Mouse (Mus musculus): ENCODE results near the gene Arhgef28.
"Not testable (repeated sequence)": the region's sequence is repeated elsewhere in the genome, so short reads cannot be mapped to it uniquely, and the experiment has no call there.

Gene Arhgef28

DNA sequence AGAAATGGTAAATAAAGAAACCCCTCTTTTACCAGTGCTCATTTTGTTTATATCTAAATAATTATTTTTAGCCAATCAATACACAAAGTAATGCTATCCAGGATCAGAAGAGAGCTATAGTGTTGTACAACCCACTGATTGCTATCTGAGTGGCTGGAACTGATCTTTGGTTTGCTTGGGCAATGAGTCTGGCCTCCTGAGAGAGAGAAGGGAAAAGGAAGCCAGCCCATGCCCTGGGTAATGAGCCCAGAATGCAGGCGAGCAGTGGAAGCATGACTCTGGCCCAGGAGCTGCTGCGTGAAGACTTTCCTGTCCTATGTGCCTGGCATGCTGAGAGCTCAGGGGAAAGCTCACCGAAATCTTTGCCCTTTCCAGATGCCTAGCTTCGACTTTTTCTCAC is 83.5 kb downstream of the Arhgef28 start:
- no peak for DNase-seq

DNA sequence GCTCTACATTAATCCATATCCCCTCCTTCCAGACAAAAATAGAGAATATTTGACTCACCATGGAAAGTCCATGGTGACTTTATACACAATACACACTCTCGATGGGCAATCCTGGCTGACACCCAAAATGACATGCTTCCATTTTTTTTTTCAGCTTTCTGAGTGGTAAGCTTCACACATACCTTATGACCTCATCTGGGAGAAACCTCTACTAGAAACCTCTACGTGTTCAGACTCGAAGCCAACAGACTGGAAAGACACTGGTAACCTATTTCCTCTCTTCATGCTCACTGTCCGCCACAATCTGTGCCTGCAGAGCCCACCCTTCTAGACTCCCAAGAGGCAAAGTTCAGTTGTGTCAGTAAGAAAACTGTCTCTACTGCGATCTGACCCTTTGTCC is 84.2 kb downstream of the Arhgef28 start:
- no peak for DNase-seq

DNA sequence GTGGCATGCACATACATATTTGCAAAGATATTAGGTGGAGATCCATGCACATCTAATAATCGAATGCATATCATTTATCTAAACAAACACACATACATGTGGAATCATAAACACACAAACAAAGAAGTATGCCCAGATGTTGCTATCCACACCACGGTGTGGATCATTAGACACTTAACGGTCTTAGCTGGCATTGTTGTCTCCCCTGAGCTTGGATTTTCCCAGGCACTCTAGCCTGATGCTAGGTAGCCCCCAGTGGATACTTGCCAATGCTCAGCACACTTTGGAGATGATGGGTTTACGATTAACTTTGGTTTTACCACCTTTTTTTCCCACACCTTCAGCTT is 85.1 kb downstream of the Arhgef28 start:
- no peak for DNase-seq

DNA sequence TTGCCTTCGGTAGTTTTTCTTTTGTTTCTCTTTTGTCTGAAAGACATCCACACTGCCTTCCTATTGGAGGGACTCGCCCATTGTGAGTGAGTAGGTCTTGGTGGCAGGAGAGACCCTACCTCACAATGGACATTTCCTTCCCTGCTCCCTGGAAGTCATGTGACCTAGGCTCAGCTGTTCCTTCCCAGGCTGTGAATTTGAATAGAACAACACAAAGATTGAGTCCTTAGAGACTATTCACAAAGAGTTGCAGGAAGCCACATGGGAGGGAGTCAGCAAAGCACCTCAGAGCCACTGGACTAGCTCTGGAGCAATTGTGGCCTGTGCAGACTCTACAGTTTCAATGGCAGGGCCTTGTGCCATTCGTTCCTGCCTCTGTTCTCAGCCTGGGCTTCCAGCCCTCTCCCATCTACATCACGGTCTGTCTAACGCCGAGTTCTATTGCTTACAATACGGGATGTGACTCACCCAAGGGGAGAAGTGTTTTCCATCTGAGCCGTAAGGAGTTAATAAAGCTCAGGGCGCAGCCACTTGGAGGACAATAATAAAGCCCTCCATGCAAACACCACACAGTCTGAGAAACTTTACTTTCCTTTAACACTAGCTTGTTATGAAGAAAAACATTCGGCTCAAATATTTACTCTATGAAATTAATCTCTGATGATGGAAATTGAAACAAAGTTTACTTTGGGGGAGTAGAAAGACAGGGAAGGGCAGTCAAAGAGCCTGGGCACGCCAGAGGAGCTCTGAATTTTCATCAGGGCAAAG is 85.7 kb downstream of the Arhgef28 start:
- DNase-seq = no peak

DNA sequence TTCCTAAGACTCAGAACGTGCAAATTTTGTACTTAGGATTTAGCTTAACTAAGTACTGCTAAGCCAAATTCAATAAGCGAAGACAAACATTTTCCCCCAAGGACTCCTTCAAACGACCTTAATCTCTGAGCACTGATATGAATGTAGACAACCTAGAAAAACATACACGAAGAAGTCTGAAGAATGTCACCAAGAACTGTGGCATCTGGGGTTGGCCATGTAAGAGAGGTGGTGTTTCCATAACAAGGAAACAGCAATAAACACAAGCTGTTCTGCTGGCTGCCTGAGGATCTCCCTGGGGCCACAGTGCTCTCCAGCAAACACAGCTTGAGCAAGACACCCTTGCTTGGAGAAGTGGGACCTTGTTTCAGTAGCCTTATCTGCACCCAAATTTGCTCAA is 87.9 kb downstream of the Arhgef28 start:
- DNase-seq = no peak

DNA sequence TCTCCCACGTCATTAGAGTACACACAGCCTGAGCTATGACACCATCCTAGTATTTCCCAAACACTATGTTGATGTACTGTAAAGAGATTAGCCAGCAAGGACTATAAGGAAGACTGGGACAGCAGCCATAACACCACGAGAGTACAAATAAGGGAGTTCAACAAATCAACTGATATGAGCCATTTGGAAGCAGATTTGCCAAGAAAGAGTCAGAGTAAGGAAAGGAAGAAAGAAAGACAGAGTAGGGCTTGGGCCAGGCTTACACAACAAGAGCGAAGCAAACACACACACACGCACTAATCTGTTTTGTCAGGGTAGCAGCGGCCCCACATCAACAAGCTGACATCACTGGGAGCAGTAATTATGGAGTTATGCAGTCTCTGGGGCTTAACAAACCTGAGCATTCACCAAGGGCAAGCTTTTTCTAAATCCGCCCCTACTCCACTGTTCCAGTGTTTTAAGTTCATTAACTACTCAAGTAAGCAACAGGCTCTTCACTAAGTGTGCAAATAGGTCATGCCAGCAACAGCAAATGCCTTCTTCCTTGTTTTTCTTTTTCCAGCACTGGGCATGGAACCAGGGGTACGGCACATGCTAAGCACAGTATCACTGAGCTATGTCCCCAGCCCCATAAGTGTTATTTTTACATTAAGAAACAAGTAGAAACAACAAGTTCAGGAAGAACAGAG is 88.5 kb downstream of the Arhgef28 start:
- no peak for DNase-seq

DNA sequence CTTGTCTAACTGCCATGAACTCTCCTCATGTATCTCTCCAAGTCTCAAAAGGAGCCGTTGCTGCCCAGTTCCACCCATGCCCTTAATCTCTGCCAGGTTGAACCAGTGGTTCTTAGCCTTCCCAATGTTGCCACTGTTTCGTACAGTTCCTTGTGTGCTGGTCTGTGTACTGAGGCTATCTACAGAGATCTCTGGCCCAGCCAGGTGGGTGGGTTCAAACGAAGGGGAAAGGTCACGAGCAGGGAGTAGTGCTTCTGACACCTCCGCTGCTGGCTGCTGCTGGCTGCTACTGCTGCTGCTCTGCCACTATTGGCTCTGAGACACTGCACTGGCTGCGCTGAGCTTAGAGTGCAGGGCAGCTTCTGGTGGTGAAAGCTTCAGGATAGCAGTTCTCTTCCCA is 90.6 kb downstream of the Arhgef28 start:
- no peak for DNase-seq

DNA sequence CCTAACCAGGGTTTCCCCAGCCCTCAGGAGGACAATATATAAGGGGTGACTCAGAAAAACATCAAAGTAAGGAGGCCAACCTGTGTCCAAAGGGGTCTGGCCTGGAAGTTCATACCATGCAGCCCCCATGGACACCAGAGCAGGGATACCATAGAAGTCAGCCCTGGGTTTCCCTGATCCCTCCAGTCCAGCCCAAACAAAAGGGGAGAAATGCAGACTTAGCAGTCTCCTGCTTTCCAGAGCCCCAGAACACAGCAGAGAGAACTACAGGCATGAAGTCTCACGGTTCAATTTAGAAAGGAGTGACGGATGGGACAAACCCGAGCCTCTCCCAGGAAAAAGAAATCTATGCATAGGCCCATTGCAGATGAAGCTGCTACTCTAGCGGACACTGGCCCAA is 91.2 kb downstream of the Arhgef28 start:
- no peak for DNase-seq

DNA sequence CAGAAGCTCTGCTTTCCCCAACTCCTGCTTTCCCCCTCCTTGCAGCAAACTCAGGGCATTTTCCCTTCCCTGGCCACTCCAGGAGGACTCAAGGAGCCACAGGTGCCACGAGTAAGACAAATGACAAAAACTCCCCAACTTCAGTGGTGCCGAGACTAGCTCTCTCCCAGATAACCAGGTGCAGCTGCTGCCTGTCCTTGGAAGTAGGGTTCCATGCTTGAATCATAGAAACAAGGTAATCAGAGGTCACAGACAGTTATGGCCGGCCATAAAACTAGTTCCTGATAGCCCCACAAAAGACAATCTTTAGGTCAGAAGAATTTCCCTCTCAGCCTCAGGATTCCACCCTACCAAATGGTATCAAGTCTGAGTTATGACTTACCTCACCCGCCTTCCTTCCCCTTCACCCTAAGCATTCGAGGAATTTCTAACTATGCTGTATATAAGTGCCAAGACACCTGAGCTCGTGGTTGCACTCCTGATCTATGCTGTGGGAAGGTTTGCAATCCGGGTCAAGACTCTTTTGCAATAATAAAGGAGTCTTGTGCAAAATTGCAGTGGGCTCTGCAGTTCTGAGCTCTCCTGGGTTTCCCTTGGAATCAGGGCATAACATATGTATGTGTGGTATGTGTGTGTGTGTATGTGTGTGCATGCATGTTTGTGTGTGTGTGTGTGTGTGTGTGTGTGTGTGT is 93.3 kb downstream of the Arhgef28 start:
- DNase-seq = no peak

DNA sequence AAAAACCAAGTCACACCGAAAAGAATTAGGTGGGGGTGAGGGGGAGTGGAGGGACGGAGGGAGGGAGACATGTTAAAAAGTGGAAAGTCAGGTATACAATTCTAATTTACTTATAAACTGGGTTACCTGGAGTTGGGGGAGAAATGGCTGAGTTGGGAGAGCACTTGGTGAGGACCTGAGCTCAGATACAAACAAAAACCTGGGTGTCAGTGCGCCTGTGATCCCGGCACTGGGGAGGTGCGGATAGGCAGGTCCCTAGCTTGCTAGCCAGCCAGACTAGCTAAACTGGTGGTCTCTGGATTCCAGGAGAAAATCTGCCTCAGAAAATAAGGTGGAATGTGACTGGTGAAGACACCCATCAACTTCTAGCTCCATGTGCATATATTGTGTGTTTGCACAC is 94.7 kb downstream of the Arhgef28 start:
- no peak for DNase-seq

DNA sequence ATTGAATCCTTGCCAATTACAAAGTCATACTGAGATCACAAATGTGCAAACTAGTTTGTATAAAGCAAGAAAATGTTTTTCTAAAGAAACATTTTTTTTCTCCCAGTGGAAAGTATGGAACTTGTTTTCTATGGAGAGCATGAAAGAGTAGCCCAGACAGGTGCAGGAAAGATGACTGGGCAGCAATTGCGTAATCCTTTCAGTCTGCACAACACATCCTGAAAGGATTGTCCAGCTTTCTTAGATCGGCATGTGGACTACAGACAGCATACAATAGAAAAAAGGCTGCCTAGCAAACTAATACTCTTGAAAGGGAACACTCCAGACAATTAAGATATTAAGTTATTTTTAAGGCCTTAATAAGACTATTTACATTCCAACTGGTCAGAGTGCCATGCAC is 95.2 kb downstream of the Arhgef28 start:
- no peak for DNase-seq

DNA sequence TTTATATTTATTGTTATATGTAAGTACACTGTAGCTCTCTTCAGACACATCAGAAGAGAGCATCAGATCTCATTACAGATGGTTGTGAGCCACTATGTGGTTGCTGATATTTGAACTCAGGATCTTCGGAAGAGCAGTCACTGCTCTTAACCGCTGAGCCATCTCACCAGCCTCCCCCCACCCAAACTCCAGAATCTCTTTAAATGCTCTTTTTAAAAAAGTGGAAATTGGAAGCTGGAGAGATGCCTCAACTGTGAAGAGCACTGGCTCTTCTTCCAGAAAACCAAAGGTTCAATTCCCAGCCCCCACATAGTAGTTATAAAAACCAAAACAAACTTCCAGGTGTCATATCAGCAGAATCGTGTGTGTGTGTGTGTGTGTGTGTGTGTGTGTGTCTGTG is 97.8 kb downstream of the Arhgef28 start:
- not testable (repeated sequence) for DNase-seq

DNA sequence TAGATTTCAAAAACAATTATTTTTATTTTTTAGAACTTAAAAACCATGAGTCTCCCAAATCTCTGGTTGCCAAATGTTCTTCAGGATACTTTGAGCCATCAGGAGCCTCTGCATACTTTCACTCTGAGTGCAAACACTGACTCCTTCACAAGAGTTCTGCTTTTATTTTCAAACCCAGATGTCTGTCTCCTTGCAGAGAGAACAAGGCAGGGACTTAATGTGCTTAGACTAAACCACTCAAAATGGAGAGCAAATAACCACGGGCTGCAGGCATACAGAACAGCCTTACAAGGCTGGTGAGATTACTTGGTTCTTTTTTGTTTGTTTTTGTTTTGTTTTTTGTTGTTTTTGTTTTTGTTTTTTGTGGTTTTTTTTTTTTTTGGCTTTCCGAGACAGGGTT is 98.6 kb downstream of the Arhgef28 start:
- DNase-seq = no peak

DNA sequence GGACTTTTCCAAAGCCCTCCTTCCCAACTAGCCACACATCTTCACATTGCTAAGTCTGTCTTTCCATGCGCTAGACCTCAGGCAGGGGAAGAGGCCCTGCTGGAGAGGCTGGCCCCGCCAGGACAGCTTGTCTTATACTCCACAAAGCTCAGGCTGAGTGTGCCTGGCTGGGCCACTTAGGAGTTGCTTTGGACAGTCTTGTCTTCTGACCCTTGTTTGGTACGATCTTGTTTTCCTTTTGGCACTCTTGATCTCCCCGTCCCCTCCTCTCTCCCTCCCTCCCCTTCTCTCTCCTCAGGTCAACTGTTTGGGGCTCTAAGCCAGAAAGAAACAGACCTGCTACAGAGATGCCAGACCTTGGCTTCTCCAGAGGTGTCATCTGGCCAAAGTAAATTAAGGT is 110.3 kb downstream of the Arhgef28 start:
- DNase-seq = no peak

DNA sequence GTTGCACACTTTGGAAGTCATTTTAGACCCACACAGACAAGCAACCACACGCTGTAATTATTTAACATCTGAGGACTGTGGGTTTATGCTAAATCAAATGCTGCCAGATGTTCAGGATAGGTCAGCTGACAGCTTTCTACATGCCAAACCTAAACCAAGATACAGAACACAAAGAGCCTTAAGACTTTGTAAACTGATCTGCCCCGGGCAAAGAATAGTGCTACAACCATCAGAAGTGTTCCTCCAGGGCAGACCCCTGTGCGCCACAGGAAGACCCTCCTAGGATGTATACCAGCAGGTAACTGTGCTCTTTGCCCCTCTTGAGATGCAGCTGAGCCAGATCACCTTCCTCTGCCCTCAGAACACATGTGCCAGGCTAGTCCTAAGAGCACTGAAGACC is 111.9 kb downstream of the Arhgef28 start:
- DNase-seq = no peak

DNA sequence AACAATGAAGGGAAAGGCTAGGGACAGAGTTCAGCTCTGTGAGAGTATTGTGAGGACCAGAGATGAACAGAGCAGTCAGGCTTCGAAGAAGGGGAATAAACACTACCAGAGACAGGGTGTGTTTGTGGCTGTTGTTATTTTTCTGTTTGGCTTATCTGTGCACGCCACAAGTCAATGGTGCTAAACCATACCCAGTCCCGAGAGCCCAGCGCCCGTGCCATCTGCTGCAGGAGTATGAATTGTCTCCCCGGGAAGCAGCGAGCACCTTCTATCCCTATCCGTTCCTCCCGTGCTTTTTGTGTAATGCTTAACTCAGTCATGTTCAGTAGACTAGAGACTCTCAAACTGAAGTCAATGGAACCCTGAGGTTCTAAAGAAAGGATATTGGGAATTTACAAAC is 112.8 kb downstream of the Arhgef28 start:
- DNase-seq = no peak

DNA sequence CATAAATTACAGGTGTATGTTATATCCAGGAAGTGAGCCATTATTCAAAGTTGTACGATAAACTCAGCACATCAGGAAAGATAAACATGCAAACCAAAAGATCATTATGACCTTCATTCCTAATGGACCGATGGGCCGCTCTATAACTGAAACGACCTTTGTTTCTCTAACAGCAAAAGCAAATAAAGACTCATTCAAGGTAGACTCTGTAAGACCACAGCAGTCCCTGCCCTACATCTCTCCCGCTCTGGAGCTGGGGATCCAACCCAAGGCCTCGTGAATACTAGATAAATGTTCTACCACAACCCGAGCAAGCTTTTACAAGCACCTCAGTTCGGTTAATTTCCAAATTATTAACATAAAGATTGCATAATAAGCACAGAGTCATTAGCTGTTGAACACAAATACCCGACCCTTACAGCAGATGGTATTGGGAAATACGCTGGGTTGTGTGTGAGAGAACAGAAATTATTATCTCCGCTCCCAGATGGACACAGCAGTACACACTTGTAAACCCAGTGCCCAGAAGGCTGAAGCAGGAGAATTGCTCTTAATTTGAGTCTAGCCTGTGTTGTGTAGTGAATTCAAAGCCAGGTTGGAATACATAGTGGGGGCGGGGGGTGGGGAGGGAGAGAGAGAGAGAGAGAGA is 113.8 kb downstream of the Arhgef28 start:
- no peak for DNase-seq

DNA sequence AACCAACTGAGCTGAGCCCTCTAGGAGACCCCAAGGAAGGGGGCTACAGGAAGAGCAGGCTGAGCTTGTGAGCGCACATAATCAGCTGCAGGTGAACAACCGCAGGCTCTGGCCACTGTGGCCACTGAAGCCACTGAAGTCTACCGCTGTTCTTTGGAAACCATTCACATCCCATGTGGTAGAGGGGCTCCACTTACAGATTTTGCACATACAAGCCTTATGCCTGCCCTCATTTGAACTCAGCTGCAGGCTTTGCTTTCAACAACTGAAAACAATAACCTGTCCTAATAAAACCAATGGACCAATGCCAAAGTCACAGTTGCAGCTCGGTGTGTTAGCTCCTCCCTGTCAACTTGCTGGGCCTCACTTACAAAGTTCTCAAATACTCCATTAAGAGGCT is 126.6 kb downstream of the Arhgef28 start:
- DNase-seq = no peak

DNA sequence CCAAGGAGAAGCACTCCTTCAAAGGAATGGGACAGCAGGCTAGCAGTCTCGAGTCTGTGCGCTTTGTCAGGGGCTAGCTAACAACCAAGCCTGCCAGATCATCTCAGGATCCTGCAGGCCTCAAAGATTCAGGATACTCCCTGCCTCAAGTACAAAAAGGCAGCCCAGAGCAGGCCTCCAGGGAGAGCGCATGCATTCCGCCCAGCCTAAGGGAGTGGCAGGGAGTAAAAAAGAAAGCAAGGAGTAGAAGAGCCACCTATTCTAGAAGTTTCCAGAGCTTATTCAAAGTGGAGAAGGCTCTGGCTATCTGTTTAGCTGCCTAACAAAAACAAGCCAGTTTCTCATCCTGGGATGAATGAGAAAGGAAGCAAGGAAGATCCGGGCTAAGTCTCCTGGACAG is 128.0 kb downstream of the Arhgef28 start:
- DNase-seq = no peak

DNA sequence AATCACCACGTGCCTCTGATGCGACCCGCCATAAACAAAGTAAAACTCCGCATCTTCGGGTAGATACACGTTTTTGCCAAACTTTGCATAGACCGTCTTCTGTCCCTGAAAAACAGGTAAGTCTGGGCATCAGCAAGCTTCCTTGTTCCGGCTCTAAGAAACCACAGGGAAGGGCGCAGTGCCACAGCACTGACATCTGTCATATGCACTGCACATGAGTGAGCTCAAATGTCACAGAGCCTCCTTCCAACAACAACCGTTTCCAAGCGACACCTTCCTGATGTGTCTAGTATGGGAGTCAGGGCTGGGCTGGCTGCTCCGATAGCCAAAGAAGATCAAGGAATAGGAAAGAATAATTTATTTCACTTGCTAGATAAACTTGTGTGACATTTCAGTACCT is 129.0 kb downstream of the Arhgef28 start:
- no peak for DNase-seq

DNA sequence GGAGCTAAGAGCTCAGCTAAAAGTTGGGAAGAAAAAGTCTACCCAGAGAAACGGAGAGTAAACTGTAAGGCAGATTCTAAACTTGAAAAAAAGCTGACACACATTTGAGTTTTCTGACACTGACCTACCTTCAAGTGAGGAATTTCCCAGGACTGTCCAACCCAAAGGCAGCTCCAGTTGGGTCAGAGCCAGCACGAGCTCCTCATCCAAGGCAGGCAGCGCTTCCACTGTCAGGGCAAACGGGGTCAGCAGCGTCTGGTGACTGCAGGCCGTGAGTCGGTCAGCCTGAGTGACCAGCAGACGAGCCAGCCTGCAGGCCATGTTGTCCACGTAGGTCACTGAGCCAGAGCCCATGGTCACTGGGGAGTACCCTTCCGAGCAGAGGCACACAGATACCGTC is 131.4 kb downstream of the Arhgef28 start:
- no peak for DNase-seq

DNA sequence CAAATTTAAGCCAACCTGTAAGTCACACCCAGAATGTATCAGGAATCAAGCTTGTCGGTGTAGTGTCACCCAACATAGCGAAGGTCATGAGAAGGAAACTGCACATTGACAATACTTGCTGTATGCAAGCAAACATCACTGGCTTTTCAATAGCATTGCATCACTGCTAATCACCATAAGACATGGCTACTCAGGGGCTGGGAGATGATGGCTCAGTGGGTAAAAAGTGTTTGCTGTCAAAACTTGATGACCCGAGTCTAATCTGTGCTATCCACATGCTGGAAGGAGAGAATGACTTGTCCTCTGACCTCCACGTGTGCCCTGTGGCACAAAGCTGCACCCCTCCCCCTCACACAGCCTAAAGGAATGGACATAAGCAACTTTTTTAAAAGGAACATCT is 133.0 kb downstream of the Arhgef28 start:
- DNase-seq = no peak

DNA sequence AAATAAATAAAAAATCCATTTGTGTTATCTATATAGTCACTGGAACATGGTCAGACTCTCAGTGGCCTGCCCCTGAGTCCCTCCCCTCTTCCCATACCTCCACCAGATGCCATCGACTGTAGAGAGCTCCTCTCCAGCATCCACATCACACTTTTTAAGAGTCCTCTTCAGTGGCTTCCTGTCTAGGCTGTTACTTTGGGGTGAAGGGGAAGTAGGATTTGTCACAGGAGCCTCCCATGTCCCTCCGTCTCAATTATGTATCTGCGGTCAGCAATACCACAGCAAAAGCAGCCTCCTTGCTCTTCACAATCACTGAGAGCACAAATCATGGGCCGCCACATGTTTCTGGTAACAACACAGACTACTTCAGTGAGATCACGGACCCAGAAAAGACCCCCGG is 135.8 kb downstream of the Arhgef28 start:
- no peak for DNase-seq

DNA sequence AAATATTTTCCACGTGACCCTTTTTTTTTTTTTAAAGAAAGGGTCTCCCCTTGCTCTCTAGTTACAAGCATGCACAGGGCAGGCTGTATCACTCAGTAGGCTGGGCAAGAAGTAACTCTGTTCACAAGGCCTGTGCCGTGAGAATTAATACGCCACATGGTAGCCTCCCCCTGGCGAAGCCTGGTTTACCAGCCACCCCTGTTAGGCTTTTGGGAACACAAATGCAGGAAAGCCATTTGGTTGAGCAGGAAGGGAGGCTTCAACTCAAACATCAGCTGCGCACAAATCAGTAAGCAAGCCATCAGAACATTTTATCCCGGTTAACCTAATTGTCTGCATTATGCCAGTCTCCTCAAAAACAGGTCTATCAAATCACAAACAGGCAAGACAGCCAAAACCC is 136.6 kb downstream of the Arhgef28 start:
- DNase-seq = no peak
